Mouse (Mus musculus) kidney, postnatal 0 days (tissue): ENCODE data around the gene Foxs1. TPM values are rescaled to one million over a fixed set of nuclear protein-coding genes. Genes with fewer than 3 reads are reported as not detected.
A peak's percentile ranks its signal among the peaks of the same experiment; 100 is the strongest.

Source experiments
- ATAC-seq: fragments of 200-750 bp; cut with Nextera tagmentation; replicated peaks from 2 replicates; pipeline ENCODE4 v1.8.0; 2017; ENCODE audit warnings: low read depth, moderate number of reproducible peaks, moderate TSS enrichment, moderate library complexity; ENCODE audit not compliant: low FRiP score
- DNase-seq: peaks from one replicate; pipeline ENCODE4 v3.0.0-alpha.2; 2016; ENCODE audit warnings: low spot score
- H3K27ac ChIP-seq: fragments of 300-500 bp; sonication (generic); 2 replicates; pipeline ENCODE4 v1.5.1; 2014; ENCODE audit warnings: mild to moderate bottlenecking
- H3K27me3 ChIP-seq: fragments of 300-500 bp; sonication (generic); 2 replicates; pipeline ENCODE4 v1.6.1; 2014; ENCODE audit warnings: low read length, mixed read lengths; ENCODE audit not compliant: insufficient read depth
- H3K36me3 ChIP-seq: fragments of 300-500 bp; sonication (generic); 2 replicates; pipeline ENCODE4 v1.6.1; 2014; ENCODE audit warnings: low read length, mixed read lengths; ENCODE audit not compliant: insufficient read depth
- H3K4me1 ChIP-seq: fragments of 300-500 bp; sonication (generic); replicated peaks from 2 replicates; pipeline ENCODE4 v1.6.1; 2014; ENCODE audit warnings: antibody characterized with exemption, low read length, mixed read lengths; ENCODE audit not compliant: insufficient read depth
- H3K4me2 ChIP-seq: fragments of 300-500 bp; sonication (generic); 2 replicates; pipeline ENCODE4 v1.6.1; 2014; ENCODE audit warnings: mild to moderate bottlenecking, low read length, moderate library complexity, mixed read lengths
- H3K4me3 ChIP-seq: fragments of 300-500 bp; sonication (generic); replicated peaks from 2 replicates; pipeline ENCODE4 v1.5.1; 2014; ENCODE audit warnings: low read depth, low read length
- H3K9ac ChIP-seq: fragments of 300-500 bp; sonication (generic); 2 replicates; pipeline ENCODE4 v1.6.1; 2014; ENCODE audit warnings: low read depth, low read length
- H3K9me3 ChIP-seq: fragments of 300-500 bp; sonication (generic); replicated peaks from 2 replicates; pipeline ENCODE4 v1.6.1; 2016; ENCODE audit warnings: low read length, inconsistent platforms, mixed read lengths
- CTCF ChIP-seq: IDR thresholded peaks from 2 replicates; pipeline ENCODE4 v1.5.1; 2016; ENCODE audit warnings: antibody characterized with exemption, low read depth, mild to moderate bottlenecking, moderate library complexity
- WGBS: fragments of 180-500 bp; shearing (Covaris S2); extraction: QIAGEN DNeasy Blood & Tissue Kit; methylation state at CpG from one replicate; pipeline ENCODE4 v1.1.7; 2014; 5-methylcytosine and 5-hydroxymethylcytosine counted together
- polyA plus RNA-seq: library from polyadenylated mRNA; unstranded; fragments of >200 nt; fragmentation: Nextera tagmentation; extraction: Ambion mirVana; gene quantifications from 2 replicates; pipeline ENCODE4 v1.2.1, GENCODE M21; 2015

The Foxs1 gene
- polyA plus RNA-seq, 1 experiment from 2014 or later = 9.4 TPM

- under 1% methylated on average over 47 of the region's 65 CpGs for WGBS
- DNase-seq = no peak
- ATAC-seq = no peak
Observed at GRCm38 (mm10) chr2:152942898-152943515, 10.0 kb upstream of the Foxs1 start.

GRCm38 (mm10) chr2:152941776-152942175 is 8.8 kb upstream of the Foxs1 start:
- no peak for ATAC-seq
- H3K36me3 ChIP-seq = no peaks in the 10 kb centered on the region
- H3K4me2 ChIP-seq = no peak overlapping the region
- DNase-seq = no peak
- H3K9me3 ChIP-seq = no peaks in the 10 kb centered on the region
- no peak overlapping the region for H3K27ac ChIP-seq
- no peak overlapping the region for H3K4me3 ChIP-seq
- WGBS = 37% methylated on average over 7 of the region's 7 CpGs
- H3K27me3 ChIP-seq = peaks cover 20% of the 10 kb centered on the region
- no peak overlapping the region for H3K9ac ChIP-seq
- peaks cover 9% of the 10 kb centered on the region; the same call in 1 of the 2 replicates for H3K4me1 ChIP-seq
- no peak for TF ChIP-seq CTCF

More at GRCm38 (mm10) chr2:152942898-152943515, 10.0 kb upstream of the Foxs1 start:
- Histone ChIP-seq H3K27ac (no peak overlapping the region), H3K4me3 (peak overlapping the region; percentile 39), H3K9me3 (no peaks in the 10 kb centered on the region), H3K9ac (peak overlapping the region; percentile 38), H3K27me3 (peaks cover 20% of the 10 kb centered on the region), H3K36me3 (no peaks in the 10 kb centered on the region), H3K4me1 (peaks cover 9% of the 10 kb centered on the region; the same call in 1 of the 2 replicates), H3K4me2 (peak overlapping the region; percentile 80)
- TF ChIP-seq CTCF = no peak

- TF ChIP-seq CTCF = no peak
- DNase-seq (no peak), ATAC-seq (no peak)
- Histone ChIP-seq H3K27me3 (peaks cover 20% of the 10 kb centered on the region), H3K4me1 (peaks cover 9% of the 10 kb centered on the region; the same call in 1 of the 2 replicates), H3K27ac (no peak overlapping the region), H3K36me3 (no peaks in the 10 kb centered on the region), H3K4me3 (no peak overlapping the region), H3K4me2 (no peak overlapping the region), H3K9me3 (no peaks in the 10 kb centered on the region), H3K9ac (no peak overlapping the region)
- 76% methylated on average over 6 of the region's 6 CpGs for WGBS
Observed at GRCm38 (mm10) chr2:152941106-152941505, 8.1 kb upstream of the Foxs1 start.

GRCm38 (mm10) chr2:152939846-152940245 is 6.8 kb upstream of the Foxs1 start:
- Histone ChIP-seq H3K27me3 (peaks cover 20% of the 10 kb centered on the region), H3K9ac (no peak overlapping the region), H3K4me2 (no peak overlapping the region), H3K27ac (no peak overlapping the region), H3K9me3 (no peaks in the 10 kb centered on the region), H3K36me3 (no peaks in the 10 kb centered on the region), H3K4me3 (no peak overlapping the region), H3K4me1 (peaks cover 9% of the 10 kb centered on the region; the same call in 1 of the 2 replicates)
- ATAC-seq (no peak), DNase-seq (no peak)
- TF ChIP-seq CTCF = peak; percentile 77
- WGBS = 18% methylated on average over 4 of the region's 4 CpGs

GRCm38 (mm10) chr2:152933614-152934013 is 606 bp upstream of the Foxs1 start:
- ATAC-seq (peak; percentile 42; the same call in 1 of the 2 replicates), DNase-seq (peak; percentile 74)
- Histone ChIP-seq H3K36me3 (no peaks in the 10 kb centered on the region), H3K9me3 (no peaks in the 10 kb centered on the region), H3K27ac (peak overlapping the region; percentile 81; the same call in 1 of the 2 replicates), H3K4me3 (no peak overlapping the region), H3K4me2 (no peak overlapping the region), H3K27me3 (no peaks in the 10 kb centered on the region), H3K9ac (no peak overlapping the region), H3K4me1 (peaks cover 18% of the 10 kb centered on the region)
- peak; percentile 84 for TF ChIP-seq CTCF
- 44% methylated on average over 5 of the region's 5 CpGs for whole genome bisulfite sequencing

GRCm38 (mm10) chr2:152931456-152932160 is 1.4 kb downstream of the Foxs1 start:
- TF ChIP-seq CTCF = no peak
- Histone ChIP-seq H3K4me2 (peak overlapping the region; percentile 47), H3K27ac (peak overlapping the region; percentile 81), H3K4me1 (peaks cover 33% of the 10 kb centered on the region), H3K9me3 (no peaks in the 10 kb centered on the region), H3K36me3 (no peaks in the 10 kb centered on the region), H3K4me3 (peak overlapping the region; percentile 20), H3K9ac (peak overlapping the region; percentile 36; the same call in 1 of the 2 replicates), H3K27me3 (no peaks in the 10 kb centered on the region)
- WGBS = 43% methylated on average over 12 of the region's 12 CpGs
- DNase-seq (peak; percentile 66), ATAC-seq (no peak)
